Mouse (Mus musculus) A20 (cell line): ENCODE measurements around the gene Pcgf1.
A peak's percentile ranks its signal among the peaks of the same experiment; 100 is the strongest.

ENCODE experiments used
- DNase-seq: peaks from one replicate; pipeline ENCODE4 v3.0.0-alpha.2; 2011; ENCODE audit warnings: low read depth, low spot score

The Pcgf1 gene

GRCm38 (mm10) chr6:83122961-83123360 is 45.3 kb downstream of the Pcgf1 start:
- no peak for DNase-seq

- DNase-seq, result peak; percentile 89
These were observed 47.2 kb downstream of the Pcgf1 start for GRCm38 (mm10) chr6:83124851-83125312.

GRCm38 (mm10) chr6:83125331-83125730 is 47.7 kb downstream of the Pcgf1 start, which contains the start of gene Ino80b:
Gene Ino80b, minus strand, starts transcription at chr6:83125431.
- DNase-seq, result no peak

GRCm38 (mm10) chr6:83127419-83127818 is 49.8 kb downstream of the Pcgf1 start:
- no peak for DNase-seq
